Mouse (Mus musculus) neural tube, embryonic 10.5 days (tissue): ENCODE measurements around the gene Ncoa3.

Source experiments
- DNase-seq: peaks from one replicate; pipeline ENCODE4 v3.0.0-alpha.2; 2017; ENCODE audit warnings: low spot score; ENCODE audit errors: extremely low spot score

The Ncoa3 gene

GRCm38 (mm10) chr2:166001362-166001761, 8.9 kb downstream of the Ncoa3 start:
- no peak for DNase-seq

- no peak for DNase-seq
These were observed 9.3 kb downstream of the Ncoa3 start for GRCm38 (mm10) chr2:166001768-166002167.

- no peak for DNase-seq
These were observed 10.0 kb downstream of the Ncoa3 start for GRCm38 (mm10) chr2:166002429-166002828.

DNA sequence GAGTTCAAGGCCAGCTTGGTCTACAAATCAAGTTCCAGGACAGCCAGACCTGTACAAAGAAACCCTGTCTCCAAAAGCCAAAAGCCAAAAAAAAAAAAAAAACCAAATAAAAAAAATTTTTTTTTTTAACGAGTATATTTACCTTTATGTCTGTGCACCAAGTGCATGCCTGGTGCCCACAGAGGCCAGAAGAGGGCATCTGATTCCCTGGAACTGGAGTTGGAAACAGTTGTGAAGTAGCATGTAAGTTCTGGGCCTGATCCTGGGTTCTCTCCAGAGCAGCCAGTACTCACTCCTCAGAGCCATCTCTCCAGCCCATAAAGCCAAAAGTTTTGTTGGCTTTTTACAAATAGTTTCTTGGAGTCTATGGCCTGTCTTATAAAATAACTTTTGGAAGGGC, 10.6 kb downstream of the Ncoa3 start:
- DNase-seq = no peak

GRCm38 (mm10) chr2:166007046-166007445, 14.6 kb downstream of the Ncoa3 start:
- no peak for DNase-seq

DNA sequence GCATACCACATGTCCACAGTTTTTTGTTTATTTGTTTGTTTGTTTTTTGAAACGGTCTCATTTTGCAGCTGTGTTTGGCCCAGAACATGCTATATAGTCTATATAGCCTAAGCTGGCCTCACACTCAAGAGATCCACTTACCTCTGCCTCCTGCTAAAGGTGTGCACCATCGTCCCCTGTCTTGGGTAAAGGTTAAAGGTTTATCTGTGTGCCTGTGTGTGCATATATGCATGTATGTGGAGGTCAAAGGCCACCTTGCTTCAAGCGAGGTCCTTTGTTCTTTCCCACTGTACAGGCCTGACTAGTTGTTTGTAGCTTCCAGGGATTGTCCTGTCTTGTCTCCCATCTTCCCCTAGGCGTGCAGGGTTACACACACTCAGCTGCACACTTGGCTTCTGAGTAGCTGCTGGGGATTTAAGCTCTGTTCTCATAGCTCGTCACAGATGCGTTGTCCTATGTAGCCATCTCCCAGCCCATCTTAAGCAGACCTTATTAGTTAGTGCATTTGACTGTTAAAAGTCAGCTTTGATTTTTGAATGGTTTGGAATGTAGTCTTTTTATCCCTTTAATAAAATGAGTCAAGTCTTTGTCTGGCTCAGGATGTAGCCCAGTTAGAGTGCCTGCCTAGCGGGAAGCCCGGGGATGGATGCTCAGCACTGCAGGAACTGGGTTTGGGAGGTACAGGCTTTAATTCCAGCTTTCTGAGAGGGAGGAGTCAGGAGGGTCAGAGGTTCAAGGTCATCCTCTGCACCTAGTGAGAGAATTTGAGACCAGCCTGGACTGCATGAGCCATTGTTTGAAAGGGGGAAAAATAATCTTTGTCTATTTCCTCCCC, 16.3 kb downstream of the Ncoa3 start:
- DNase-seq = no peak

GRCm38 (mm10) chr2:166009393-166009947, 17.0 kb downstream of the Ncoa3 start:
- DNase-seq = no peak

DNA sequence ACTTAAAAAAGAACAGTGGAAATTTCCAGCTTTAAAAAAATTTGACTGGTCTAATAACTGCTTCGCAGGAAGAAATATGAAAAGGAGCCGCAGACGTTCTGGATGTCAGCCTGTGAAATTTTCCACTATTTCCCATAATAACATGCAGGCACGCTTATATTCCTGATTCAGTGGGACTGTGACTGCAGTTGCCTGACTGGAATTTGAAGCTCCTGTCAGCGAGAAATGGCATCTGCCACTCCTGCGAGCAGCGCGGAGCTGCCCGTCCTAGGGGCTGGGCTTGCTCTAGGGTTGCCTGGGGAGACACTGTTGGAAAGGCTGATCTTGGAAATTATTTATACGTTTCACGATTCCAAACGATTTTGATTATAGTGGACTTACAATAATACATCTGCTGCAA, 17.9 kb downstream of the Ncoa3 start:
- DNase-seq = no peak

DNA sequence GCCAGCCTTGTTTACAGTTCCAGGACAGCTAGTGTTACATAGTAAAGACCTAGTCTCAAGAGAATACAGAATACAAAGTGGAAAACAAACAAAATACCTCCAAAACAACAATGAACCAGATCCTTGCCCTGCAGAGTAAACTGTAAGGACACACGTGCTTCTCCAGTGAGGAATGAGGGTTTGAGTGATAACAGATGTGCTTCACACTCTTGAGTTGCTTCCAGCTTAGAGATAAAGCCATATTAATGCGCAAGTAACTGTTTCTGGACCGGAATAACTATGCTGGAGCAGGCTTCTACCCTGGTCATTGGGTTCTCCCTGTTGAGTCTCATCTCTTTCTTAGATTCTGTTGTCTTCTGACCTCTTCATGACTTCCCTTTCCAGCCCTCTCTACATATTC, 19.0 kb downstream of the Ncoa3 start:
- DNase-seq = no peak

GRCm38 (mm10) chr2:166012145-166012544, 19.7 kb downstream of the Ncoa3 start:
- no peak for DNase-seq

- no peak for DNase-seq
These were observed 26.3 kb downstream of the Ncoa3 start for GRCm38 (mm10) chr2:166018769-166019168.

GRCm38 (mm10) chr2:166020026-166020425, 27.6 kb downstream of the Ncoa3 start:
- no peak for DNase-seq

DNA sequence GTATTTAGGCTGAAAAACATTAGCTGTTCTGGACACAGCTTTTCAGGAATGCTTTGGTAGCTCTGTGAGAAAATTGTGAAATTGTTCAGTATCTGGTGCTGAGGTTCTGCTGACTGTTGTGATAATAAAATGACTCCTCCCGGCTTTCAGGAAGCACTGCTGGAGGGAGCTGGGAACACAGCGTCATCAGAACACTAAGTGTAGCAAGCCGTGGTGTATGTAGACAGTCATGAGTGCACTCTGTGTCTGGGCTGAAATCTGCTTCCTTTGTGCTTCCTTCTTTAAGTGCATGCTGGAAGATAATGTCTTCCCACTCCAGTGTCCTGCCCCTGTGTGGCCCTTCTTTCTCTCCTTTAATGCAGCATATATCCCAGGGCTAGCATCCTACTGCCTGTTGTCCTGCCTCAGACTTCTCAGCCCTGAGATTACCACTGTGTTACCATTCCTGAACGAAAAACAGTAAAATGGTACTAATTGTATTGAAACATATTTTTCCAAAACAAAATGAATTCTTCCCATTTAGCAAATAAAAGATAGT, 28.7 kb downstream of the Ncoa3 start:
- no peak for DNase-seq

DNA sequence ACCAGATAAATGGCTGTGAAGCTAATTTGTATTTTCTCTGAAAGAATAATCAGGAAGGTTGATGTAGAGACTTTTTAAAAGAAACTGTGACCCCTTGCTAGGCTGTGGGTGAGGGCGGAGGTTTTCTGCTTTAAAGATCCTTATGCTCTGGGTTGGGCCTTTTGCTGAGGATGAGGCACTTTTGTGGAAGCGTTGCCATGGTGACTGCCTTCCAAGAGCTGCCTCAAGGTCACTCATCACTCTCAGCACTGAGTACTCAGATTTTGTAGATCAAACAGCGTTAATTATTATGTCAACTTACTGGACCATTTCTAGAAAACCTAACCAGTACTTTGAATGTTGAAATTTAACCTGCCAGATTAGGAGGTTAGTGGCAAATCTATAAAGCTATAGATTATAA, 29.2 kb downstream of the Ncoa3 start:
- DNase-seq = no peak

DNA sequence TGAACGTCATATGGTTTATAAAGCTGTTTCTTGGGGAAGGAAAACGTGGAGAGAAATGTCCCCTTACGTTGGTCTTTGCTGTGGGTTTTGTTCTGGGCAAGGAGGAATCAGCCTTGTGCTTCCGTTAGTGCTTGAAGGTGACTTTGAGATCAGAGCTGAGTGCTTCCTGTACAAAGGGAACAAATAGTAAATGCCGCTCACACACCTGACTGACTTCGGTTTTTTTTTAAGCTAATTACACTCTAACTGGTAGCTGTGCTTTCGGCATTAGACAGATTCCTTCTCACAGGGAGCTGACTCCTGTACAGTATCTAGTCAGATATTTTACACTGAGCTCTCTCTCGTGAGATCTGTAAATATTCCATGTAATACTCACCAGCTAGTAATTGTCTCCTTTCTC, 29.9 kb downstream of the Ncoa3 start:
- DNase-seq = no peak

DNA sequence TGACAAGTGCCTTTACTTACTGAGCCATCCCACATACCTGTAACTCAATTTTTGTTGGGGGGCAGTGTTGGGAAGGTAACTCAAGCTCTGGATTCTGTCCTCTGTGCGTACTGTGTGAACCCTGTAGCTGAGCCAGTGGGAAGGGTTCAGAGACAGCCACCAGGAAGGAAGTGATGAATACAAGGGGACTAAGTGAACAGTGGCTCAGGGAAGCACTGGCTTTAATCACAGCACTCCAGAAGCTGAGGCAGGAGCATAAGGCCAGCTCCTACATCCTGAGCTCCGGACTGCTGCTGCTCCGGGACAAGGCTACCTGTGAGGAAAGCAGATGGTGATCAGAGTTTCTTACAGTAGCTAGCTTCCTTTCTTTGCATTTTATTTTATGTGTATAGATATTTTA, 31.6 kb downstream of the Ncoa3 start:
- DNase-seq = no peak

- no peak for DNase-seq
These were observed 32.2 kb downstream of the Ncoa3 start for GRCm38 (mm10) chr2:166024621-166025020.

- no peak for DNase-seq
These were observed 33.5 kb downstream of the Ncoa3 start for GRCm38 (mm10) chr2:166025943-166026342.

GRCm38 (mm10) chr2:166027834-166028233, 35.4 kb downstream of the Ncoa3 start:
- no peak for DNase-seq

DNA sequence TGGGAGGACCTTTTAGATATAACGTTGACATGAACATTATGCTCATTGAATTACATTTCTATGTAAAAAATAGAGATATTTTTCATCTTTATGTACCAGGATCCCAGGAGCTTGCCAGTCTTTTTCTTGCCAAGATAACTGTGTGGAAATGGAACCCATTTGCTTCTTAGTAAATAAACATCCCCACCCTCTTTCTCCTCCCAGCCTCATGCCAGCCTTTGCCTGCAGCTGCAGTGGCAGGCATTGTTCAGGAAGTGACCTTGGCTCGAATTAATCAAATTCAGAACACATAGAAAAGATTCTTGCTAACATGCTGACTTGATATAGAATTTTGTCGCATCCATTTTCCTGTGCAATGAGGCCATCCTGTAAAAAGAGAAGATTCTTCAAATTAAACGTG, 36.8 kb downstream of the Ncoa3 start:
- no peak for DNase-seq

DNA sequence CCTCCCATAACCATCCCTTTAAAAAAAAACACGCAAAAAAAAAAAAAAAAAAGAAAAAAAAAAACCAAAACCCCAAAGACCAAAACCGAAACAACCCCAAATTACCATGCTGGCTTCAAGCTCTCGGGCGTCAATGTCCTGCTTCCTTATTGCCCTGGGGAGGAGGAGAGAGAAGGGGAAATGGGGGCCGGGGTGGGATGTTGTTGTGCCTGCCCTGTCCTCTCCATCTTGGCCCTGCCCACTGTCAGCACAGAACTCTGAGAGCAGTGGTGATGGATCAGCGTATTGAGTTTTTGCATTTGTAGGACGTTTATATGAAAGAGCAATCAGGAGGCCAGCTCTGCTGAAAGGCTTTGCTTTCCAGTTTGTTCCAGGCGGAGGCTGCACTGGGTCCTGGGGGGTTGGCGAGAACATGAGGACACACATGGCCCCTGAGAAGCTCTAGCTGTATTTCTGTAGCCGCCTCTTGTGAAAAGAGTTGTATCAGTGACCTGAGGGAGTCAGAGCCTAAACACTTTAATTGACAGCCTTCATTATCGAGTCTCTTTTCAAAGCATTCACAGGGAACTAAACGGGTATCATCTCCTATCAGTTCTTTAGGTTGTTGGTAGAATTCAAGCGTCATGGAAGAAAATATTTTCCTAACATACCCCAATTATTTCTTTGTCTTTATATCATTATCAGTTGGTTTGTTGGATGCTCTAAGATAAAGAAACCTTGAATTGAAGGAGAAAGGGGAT, 38.0 kb downstream of the Ncoa3 start:
- peak; percentile 57 for DNase-seq
